In genomic region chr1:182959811-182960455, GRCm38 (mm10) we compare ENCODE assay signal across 8 mouse cellular contexts. TPM values are rescaled to one million over a fixed set of nuclear protein-coding genes. Genes with fewer than 3 reads are reported as not detected.
DNase-seq lines count a peak whose midpoint lies in the region; ATAC-seq and TF ChIP-seq lines count a peak whose summit lies in the region.

No protein-coding gene starts in this region.

- TF ChIP-seq CTCF in C2C12 (IDR thresholded peaks at IDR 0.05; ENCODE audit: control insufficient read depth, insufficient read depth, insufficient read length): peak; percentile 81
- peak; percentile 98 for TF ChIP-seq CTCF in kidney, postnatal 0 days (IDR thresholded peaks at IDR 0.05; ENCODE audit: low read depth)

- H3ac ChIP-seq in C2C12 (ENCODE audit: control insufficient read depth, insufficient read length, low read depth) (no peak overlapping the region), myocyte (ENCODE audit: control insufficient read depth, insufficient read length) (no peak overlapping the region)

- H3K36me3 ChIP-seq in C2C12 (ENCODE audit: control insufficient read depth, insufficient read depth) (no peaks in the 10 kb centered on the region), myocyte (ENCODE audit: control insufficient read depth, insufficient read depth) (no peaks in the 10 kb centered on the region)
- H3K36me3 ChIP-seq in erythroblast, embryonic 14.5 days (ENCODE audit: control insufficient read depth): no peaks in the 10 kb centered on the region
- peaks cover 6% of the 10 kb centered on the region; the same call in 1 of the 2 replicates for H3K36me3 ChIP-seq in heart, embryonic 13.5 days
- no peaks in the 10 kb centered on the region for H3K36me3 ChIP-seq in kidney, postnatal 0 days (ENCODE audit: insufficient read depth, low read length)
- no peaks in the 10 kb centered on the region for H3K36me3 ChIP-seq in liver, embryonic 11.5 days (ENCODE audit: control insufficient read depth, insufficient read depth, low read length)

- peak overlapping the region; percentile 90 for H3K4me2 ChIP-seq in heart, embryonic 13.5 days
- peak overlapping the region; percentile 86 for H3K4me2 ChIP-seq in kidney, postnatal 0 days (ENCODE audit: low read length)
- H3K4me2 ChIP-seq in liver, embryonic 11.5 days: peak overlapping the region; percentile 80
- H3K4me2 ChIP-seq in myocyte (ENCODE audit: low read depth): peak overlapping the region; percentile 53

- no peaks in the 10 kb centered on the region for H3K9me3 ChIP-seq in erythroblast, embryonic 14.5 days (ENCODE audit: control insufficient read depth, low read length)
- no peaks in the 10 kb centered on the region for H3K9me3 ChIP-seq in heart, embryonic 13.5 days
- H3K9me3 ChIP-seq in kidney, postnatal 0 days (replicated peaks; ENCODE audit: low read length): no peaks in the 10 kb centered on the region
- H3K9me3 ChIP-seq in liver, embryonic 11.5 days (ENCODE audit: control insufficient read depth, low read length): no peaks in the 10 kb centered on the region

- TF ChIP-seq POLR2A in myocyte (IDR thresholded peaks at IDR 0.05; ENCODE audit: insufficient read length, low read depth): no peak

- no peaks in the 10 kb centered on the region for H3K79me3 ChIP-seq in C2C12 (ENCODE audit: low read depth)

- H3K79me2 ChIP-seq in C2C12 (ENCODE audit: control insufficient read depth, insufficient read depth) (no peaks in the 10 kb centered on the region), myocyte (ENCODE audit: control insufficient read depth, insufficient read depth) (no peaks in the 10 kb centered on the region)

- peak; percentile 54 for DNase-seq in brain, embryonic 18.5 days (ENCODE audit: low read depth, low spot score)
- peak; percentile 94 for DNase-seq in kidney, postnatal 0 days (ENCODE audit: low spot score)
- peak; percentile 81 for DNase-seq in liver, embryonic 11.5 days (ENCODE audit: low spot score)
- peak; percentile 61 to 89 for DNase-seq in spleen, postnatal 4 days (ENCODE audit: low spot score in 2 of 2)

- under 1% methylated on average over 20 of the region's 20 CpGs for WGBS in heart, embryonic 13.5 days
- WGBS in kidney, postnatal 0 days: under 1% methylated on average over 20 of the region's 20 CpGs
- WGBS in liver, embryonic 11.5 days: under 1% methylated on average over 20 of the region's 20 CpGs

- H3K9ac ChIP-seq in heart, embryonic 13.5 days: peak overlapping the region; percentile 83
- H3K9ac ChIP-seq in kidney, postnatal 0 days (ENCODE audit: low read depth, low read length): peak overlapping the region; percentile 48; the same call in 1 of the 2 replicates
- H3K9ac ChIP-seq in liver, embryonic 11.5 days (ENCODE audit: low read depth, low read length): peak overlapping the region; percentile 23; the same call in 1 of the 2 replicates

- no peak overlapping the region for H3K4me3 ChIP-seq in C2C12 (ENCODE audit: insufficient read depth, poor library complexity, severe bottlenecking)
- H3K4me3 ChIP-seq in erythroblast, embryonic 14.5 days (replicated peaks): peak overlapping the region; percentile 41
- H3K4me3 ChIP-seq in heart, embryonic 13.5 days: peak overlapping the region; percentile 56
- H3K4me3 ChIP-seq in kidney, postnatal 0 days (replicated peaks; ENCODE audit: low read depth, low read length): peak overlapping the region; percentile 40
- peak overlapping the region; percentile 46 for H3K4me3 ChIP-seq in liver, embryonic 11.5 days (ENCODE audit: low read depth, low read length)
- H3K4me3 ChIP-seq in myocyte: no peak overlapping the region

- H3K4me1 ChIP-seq in erythroblast, embryonic 14.5 days (ENCODE audit: control insufficient read depth): peaks cover 2% of the 10 kb centered on the region
- H3K4me1 ChIP-seq in heart, embryonic 13.5 days: peaks cover 53% of the 10 kb centered on the region
- peaks cover 15% of the 10 kb centered on the region for H3K4me1 ChIP-seq in kidney, postnatal 0 days (replicated peaks; ENCODE audit: insufficient read depth, low read length)
- peaks cover 3% of the 10 kb centered on the region; the same call in 1 of the 2 replicates for H3K4me1 ChIP-seq in liver, embryonic 11.5 days (replicated peaks; ENCODE audit: control insufficient read depth, insufficient read depth, low read length)

- H3K27ac ChIP-seq in heart, embryonic 13.5 days (replicated peaks): peak overlapping the region; percentile 79
- peak overlapping the region; percentile 71 for H3K27ac ChIP-seq in kidney, postnatal 0 days
- no peak overlapping the region for H3K27ac ChIP-seq in liver, embryonic 11.5 days (ENCODE audit: low read depth, low read length)

- no peak for ATAC-seq in heart, embryonic 13.5 days (ENCODE audit: extremely low read depth, insufficient number of reproducible peaks, low FRiP score, low TSS enrichment)
- peak; percentile 62; the same call in 1 of the 2 replicates for ATAC-seq in kidney, postnatal 0 days (replicated peaks; ENCODE audit: low FRiP score, low read depth)
- ATAC-seq in liver, embryonic 11.5 days (replicated peaks; ENCODE audit: low FRiP score): peak; percentile 67

- H3K27me3 ChIP-seq in C2C12 (ENCODE audit: control insufficient read depth, insufficient read depth, insufficient read length): no peaks in the 10 kb centered on the region
- peaks cover 9% of the 10 kb centered on the region for H3K27me3 ChIP-seq in erythroblast, embryonic 14.5 days (ENCODE audit: control insufficient read depth)
- H3K27me3 ChIP-seq in heart, embryonic 13.5 days (replicated peaks): no peaks in the 10 kb centered on the region
- no peaks in the 10 kb centered on the region for H3K27me3 ChIP-seq in kidney, postnatal 0 days (ENCODE audit: insufficient read depth, low read length)
- H3K27me3 ChIP-seq in liver, embryonic 11.5 days (replicated peaks; ENCODE audit: control insufficient read depth, insufficient read depth, low read length): peaks cover 11% of the 10 kb centered on the region
- H3K27me3 ChIP-seq in myocyte (ENCODE audit: control insufficient read depth, insufficient read depth, insufficient read length): no peaks in the 10 kb centered on the region

TF ChIP-seq in C2C12, 6 proteins besides CTCF, POLR2A, EP300 and RAD21:
- TF ChIP-seq FOSL1 (IDR thresholded peaks at IDR 0.05; ENCODE audit: insufficient read depth, low read length, poor library complexity, severe bottlenecking) (no peak), MYOD1 (IDR thresholded peaks at IDR 0.05; ENCODE audit: control insufficient read depth, insufficient read length, low read depth) (no peak), CEBPB (IDR thresholded peaks at IDR 0.05; ENCODE audit: low read depth) (no peak), USF1 (IDR thresholded peaks at IDR 0.05; ENCODE audit: low read depth) (no peak), MAX (IDR thresholded peaks at IDR 0.05) (no peak), MYOG (IDR thresholded peaks at IDR 0.05; ENCODE audit: control insufficient read depth, extremely low read depth, insufficient read length) (no peak)

TF ChIP-seq in myocyte, 11 proteins besides CTCF, POLR2A, EP300 and RAD21:
- no peak for TF ChIP-seq POLR2AphosphoS2 (IDR thresholded peaks at IDR 0.05; ENCODE audit: insufficient read length, low read depth)

RNA-seq across cellular contexts. Expression of gene Tlr5, which starts 5.3 kb away (rescaled TPM):
- polyA plus RNA-seq in C2C12 (2012; fragmentation: generic; extraction: Trizol): not detected
- not detected in 2 replicates for polyA plus RNA-seq in erythroblast, embryonic 14.5 days (2012)
- 3.1 and 3.6 TPM in 2 replicates for polyA plus RNA-seq in heart, embryonic 13.5 days (2015; fragmentation: Nextera tagmentation; extraction: Ambion mirVana)
- polyA plus RNA-seq in kidney, postnatal 0 days (2015; fragmentation: Nextera tagmentation; extraction: Ambion mirVana): 0.74 and 1.2 TPM in 2 replicates
- polyA plus RNA-seq in liver, embryonic 11.5 days (2014; fragmentation: Nextera tagmentation; extraction: Ambion mirVana): 0.48 and 0.49 TPM in 2 replicates
- not detected for polyA plus RNA-seq in myocyte (2012; fragmentation: generic; extraction: Trizol)

Comparison
In these comparisons a context has a peak if more than half of its experiments do, and no peak if none do; other contexts are left out.
1. H3K4me3 ChIP-seq: peak in erythroblast, embryonic 14.5 days (single experiment), heart, embryonic 13.5 days (single experiment), kidney, postnatal 0 days (single experiment) and liver, embryonic 11.5 days (single experiment); none in C2C12 (single experiment) and myocyte (single experiment).
2. H3K9ac ChIP-seq: peak in every context shown above with its lines; median percentile 83 in heart, embryonic 13.5 days; 48 in kidney, postnatal 0 days; 23 in liver, embryonic 11.5 days.
3. Peak in every context shown above with its lines, with median percentiles within 50 percentile points of each other: DNase-seq and H3K4me2 ChIP-seq.